Mouse (Mus musculus) myocyte (in vitro differentiated cells): ENCODE measurements at regions not wholly inside any gene's neighbourhood (a gene's known extent, or its start where the extent isn't known, plus 50 kb on each side); places are given as distances from the start of the nearest gene placed in this dataset.

Experiments used
- CEBPB ChIP-seq: IDR thresholded peaks from 2 replicates; pipeline ENCODE4 v1.6.1; 2011; ENCODE audit warnings: mild to moderate bottlenecking, moderate library complexity; ENCODE audit not compliant: poor library complexity, insufficient read depth, severe bottlenecking
- E2F4 ChIP-seq: IDR thresholded peaks from one replicate; pipeline ENCODE4 v1.6.1; 2011; ENCODE audit warnings: mild to moderate bottlenecking, control low read depth, moderate library complexity; ENCODE audit not compliant: insufficient read depth
- MAX ChIP-seq: IDR thresholded peaks from one replicate; pipeline ENCODE4 v1.6.1; 2011; ENCODE audit warnings: low read depth, mild to moderate bottlenecking, control low read depth
- MYOD1 ChIP-seq, 3 experiments: IDR thresholded peaks; one replicate each; pipeline ENCODE4 v1.6.1; 2011; ENCODE audit warnings: control low read depth in 2 of 3, low read depth in 2 of 3, mild to moderate bottlenecking in 2 of 3, moderate library complexity in 1 of 3; ENCODE audit not compliant: insufficient read length in 2 of 3, control insufficient read depth in 1 of 3
- POLR2A ChIP-seq: IDR thresholded peaks from one replicate; pipeline ENCODE4 v1.6.1; 2011; ENCODE audit warnings: low read depth, mild to moderate bottlenecking, control low read depth, moderate library complexity; ENCODE audit not compliant: insufficient read length
- POLR2AphosphoS2 ChIP-seq: IDR thresholded peaks from one replicate; pipeline ENCODE4 v1.6.1; 2011; ENCODE audit warnings: low read depth, control low read depth; ENCODE audit not compliant: insufficient read length
- REST ChIP-seq: IDR thresholded peaks from one replicate; pipeline ENCODE4 v1.6.1; 2011; ENCODE audit warnings: mild to moderate bottlenecking, control low read depth, moderate library complexity; ENCODE audit not compliant: insufficient read depth, insufficient read length
- TCF12 ChIP-seq: IDR thresholded peaks from one replicate; pipeline ENCODE4 v1.6.1; 2011; ENCODE audit warnings: mild to moderate bottlenecking, control low read depth; ENCODE audit not compliant: poor library complexity, insufficient read depth, severe bottlenecking
- TCF3 ChIP-seq: IDR thresholded peaks from one replicate; pipeline ENCODE4 v1.6.1; 2011; ENCODE audit warnings: low read depth, control low read depth; ENCODE audit not compliant: insufficient read length
- USF1 ChIP-seq: IDR thresholded peaks from one replicate; pipeline ENCODE4 v1.6.1; 2011; ENCODE audit warnings: low read depth, mild to moderate bottlenecking, control low read depth, moderate library complexity

GRCm38 (mm10) chr11:65631164-65631563, 156.9 kb downstream of the Map2k4 start:
- no peak for TF ChIP-seq CEBPB
- no peak for TF ChIP-seq TCF3
- no peak for TF ChIP-seq POLR2A
- TF ChIP-seq REST = no peak
- no peak for TF ChIP-seq TCF12
- no peak for TF ChIP-seq POLR2AphosphoS2
- TF ChIP-seq E2F4 = no peak
- TF ChIP-seq MAX = no peak
- no peak for TF ChIP-seq USF1
- TF ChIP-seq MYOD1 (IDR thresholded peaks at IDR 0.05; ENCODE audit: control insufficient read depth in 1 of 3, insufficient read length in 2 of 3, low read depth in 2 of 3) = no peak
